Mouse (Mus musculus) cortical plate, adult 2 months (tissue): Measurements from ENCODE around the gene Pkmyt1.

Experiments
- CTCF ChIP-seq: fragments of 200-500 bp; IDR thresholded peaks from 2 replicates; pipeline ENCODE4 v1.5.1; 2011; ENCODE audit warnings: mild to moderate bottlenecking, control low read depth, low read length; ENCODE audit not compliant: insufficient read depth; ENCODE audit errors: extremely low read depth
- POLR2A ChIP-seq: fragments of 200-500 bp; IDR thresholded peaks from 2 replicates; pipeline ENCODE4 v1.6.1; 2011; ENCODE audit warnings: mild to moderate bottlenecking, low read length, control low read depth; ENCODE audit not compliant: insufficient read depth; ENCODE audit errors: extremely low read depth

- 0 out of 2 replicates have a peak, but pooled peaks have one; percentile 23 for TF ChIP-seq CTCF
- no peak for TF ChIP-seq POLR2A
These were observed 11.6 kb downstream of the Pkmyt1 start for GRCm38 (mm10) chr17:23737493-23738445.
